Mouse (Mus musculus) ES-E14 (cell line): ENCODE results near the gene Ehbp1. TPM values are rescaled to one million over a fixed set of nuclear protein-coding genes. Genes with fewer than 3 reads are reported as not detected.
A peak's percentile ranks its signal among the peaks of the same experiment; 100 is the strongest.

Experiments
- DNase-seq: peaks from one replicate; pipeline ENCODE4 v3.0.0-alpha.2; 2013; ENCODE audit warnings: low read depth, low spot score
- H3K27ac ChIP-seq: 2 replicates; pipeline ENCODE4 v1.5.1; 2012; ENCODE audit warnings: low read depth, mild to moderate bottlenecking, low read length, moderate library complexity, mixed read lengths; ENCODE audit not compliant: poor library complexity, insufficient read depth, severe bottlenecking
- H3K36me3 ChIP-seq: 2 replicates; pipeline ENCODE4 v1.6.1; 2012; ENCODE audit warnings: mild to moderate bottlenecking, low read length, moderate library complexity, mixed read lengths; ENCODE audit not compliant: control insufficient read depth, poor library complexity, insufficient read depth, severe bottlenecking
- H3K4me1 ChIP-seq, 2 experiments: fragments of 150-350 bp in 1 of 2; sonication (generic) in 1 of 2; 2 replicates each; pipeline ENCODE4 v1.6.1; 2012; ENCODE audit warnings: low read length in 2 of 2, mild to moderate bottlenecking in 1 of 2, mixed read lengths in 1 of 2; ENCODE audit not compliant: control insufficient read depth in 2 of 2, insufficient read depth in 2 of 2, poor library complexity in 1 of 2
- H3K4me3 ChIP-seq, 2 experiments: fragments of 150-350 bp in 1 of 2; sonication (generic) in 1 of 2; 2 replicates each; pipeline ENCODE4 v1.5.1; 2012; ENCODE audit warnings: low read length in 2 of 2, low read depth in 1 of 2, mild to moderate bottlenecking in 1 of 2, mixed read lengths in 1 of 2; ENCODE audit not compliant: insufficient read depth in 1 of 2, poor library complexity in 1 of 2, severe bottlenecking in 1 of 2
- H3K9ac ChIP-seq: 2 replicates; pipeline ENCODE4 v1.6.1; 2012; ENCODE audit warnings: low read depth, mild to moderate bottlenecking, low read length, mixed read lengths; ENCODE audit not compliant: poor library complexity, insufficient read depth, severe bottlenecking
- H3K9me3 ChIP-seq: fragments of 150-350 bp; sonication (generic); 2 replicates; pipeline ENCODE4 v1.6.1; 2012; ENCODE audit warnings: low read depth, mild to moderate bottlenecking, low read length; ENCODE audit not compliant: control insufficient read depth, insufficient read depth
- CHD2 ChIP-seq: IDR thresholded peaks from 2 replicates; pipeline ENCODE4 v1.6.1; 2014; ENCODE audit warnings: mild to moderate bottlenecking, low read depth, low read length, inconsistent platforms
- HCFC1 ChIP-seq: IDR thresholded peaks from 2 replicates; pipeline ENCODE4 v1.6.1; 2012; ENCODE audit warnings: low read length, inconsistent platforms, borderline replicate concordance; ENCODE audit not compliant: insufficient read depth
- MAFK ChIP-seq: IDR thresholded peaks from 2 replicates; pipeline ENCODE4 v1.6.1; 2014; ENCODE audit warnings: mild to moderate bottlenecking, low read depth, low read length, inconsistent platforms; ENCODE audit not compliant: insufficient read depth
- ZC3H11A ChIP-seq: IDR thresholded peaks from 2 replicates; pipeline ENCODE4 v1.6.1; 2012; ENCODE audit warnings: low read depth, mild to moderate bottlenecking, inconsistent platforms, low read length, borderline replicate concordance
- ZNF384 ChIP-seq: IDR thresholded peaks from 2 replicates; pipeline ENCODE4 v1.6.1; 2012; ENCODE audit warnings: low read depth, low read length, inconsistent platforms
- in situ Hi-C, 2 experiments: fragments of 600-800 bp; cut with MboI; formaldehyde crosslinking; loops; one replicate each; pipeline ENCODE4 v1.15.1; 2025; ENCODE audit warnings: low sequenced_read_pairs in 2 of 2, inconsistent platforms in 1 of 2; ENCODE audit not compliant: unreplicated experiment in 2 of 2
- total RNA-seq: library from RNA; depleted of rRNA; stranded (reverse); fragments of 300-350 nt; gene quantifications from 2 replicates; pipeline ENCODE4 v1.2.3, GENCODE M21; 2012

Ehbp1 gene
- total RNA-seq, 1 experiment: 10.9 TPM

GRCm38 (mm10) chr11:21996661-21997560 lies 345.2 kb downstream of the Ehbp1 start:
- DNase-seq: peak; percentile 53
- Histone ChIP-seq H3K9ac (no peak overlapping the region), H3K36me3 (no peaks in the 10 kb centered on the region), H3K4me3 (peak overlapping the region; percentile 25 to 26; a peak in 3 of 4 replicates), H3K9me3 (no peaks in the 10 kb centered on the region), H3K4me1 (peaks cover 0 to 4% of the 10 kb centered on the region in 2 experiments; a peak in 1 of 4 replicates), H3K27ac (no peak overlapping the region)
- in situ Hi-C loops: no loop called here
- TF ChIP-seq MAFK: no peak
- TF ChIP-seq ZNF384: no peak
- no peak for TF ChIP-seq ZC3H11A
- no peak for TF ChIP-seq HCFC1
- TF ChIP-seq CHD2: no peak

DNA sequence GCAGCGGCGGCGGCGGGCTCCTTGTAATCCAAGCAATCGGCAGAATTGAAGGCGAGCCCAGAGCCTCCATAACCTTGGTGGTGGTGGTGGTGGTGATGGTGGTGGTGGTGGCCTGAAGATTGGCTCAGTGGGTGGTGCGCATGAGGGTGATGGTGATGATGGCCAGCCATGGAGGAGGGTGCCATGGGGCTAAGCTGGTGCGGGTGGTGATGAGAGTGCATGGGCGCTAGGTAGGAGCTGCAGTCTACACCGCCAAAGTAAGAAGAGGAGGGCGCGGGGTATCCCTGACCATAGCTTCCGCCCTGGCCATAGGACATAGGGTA lies 345.8 kb downstream of the Ehbp1 start:
- H3K9me3 ChIP-seq: no peaks in the 10 kb centered on the region
- peak overlapping the region; percentile 25 to 26; a peak in 2 of 4 replicates for H3K4me3 ChIP-seq
- H3K9ac ChIP-seq: no peak overlapping the region
- no peak overlapping the region for H3K27ac ChIP-seq
- DNase-seq: peak; percentile 19
- TF ChIP-seq CHD2 (no peak), MAFK (no peak), ZC3H11A (no peak), ZNF384 (no peak)
- in situ Hi-C loops: no loop called here
- peaks cover 0 to 4% of the 10 kb centered on the region in 2 experiments; a peak in 1 of 4 replicates for H3K4me1 ChIP-seq
- H3K36me3 ChIP-seq: no peaks in the 10 kb centered on the region

DNA sequence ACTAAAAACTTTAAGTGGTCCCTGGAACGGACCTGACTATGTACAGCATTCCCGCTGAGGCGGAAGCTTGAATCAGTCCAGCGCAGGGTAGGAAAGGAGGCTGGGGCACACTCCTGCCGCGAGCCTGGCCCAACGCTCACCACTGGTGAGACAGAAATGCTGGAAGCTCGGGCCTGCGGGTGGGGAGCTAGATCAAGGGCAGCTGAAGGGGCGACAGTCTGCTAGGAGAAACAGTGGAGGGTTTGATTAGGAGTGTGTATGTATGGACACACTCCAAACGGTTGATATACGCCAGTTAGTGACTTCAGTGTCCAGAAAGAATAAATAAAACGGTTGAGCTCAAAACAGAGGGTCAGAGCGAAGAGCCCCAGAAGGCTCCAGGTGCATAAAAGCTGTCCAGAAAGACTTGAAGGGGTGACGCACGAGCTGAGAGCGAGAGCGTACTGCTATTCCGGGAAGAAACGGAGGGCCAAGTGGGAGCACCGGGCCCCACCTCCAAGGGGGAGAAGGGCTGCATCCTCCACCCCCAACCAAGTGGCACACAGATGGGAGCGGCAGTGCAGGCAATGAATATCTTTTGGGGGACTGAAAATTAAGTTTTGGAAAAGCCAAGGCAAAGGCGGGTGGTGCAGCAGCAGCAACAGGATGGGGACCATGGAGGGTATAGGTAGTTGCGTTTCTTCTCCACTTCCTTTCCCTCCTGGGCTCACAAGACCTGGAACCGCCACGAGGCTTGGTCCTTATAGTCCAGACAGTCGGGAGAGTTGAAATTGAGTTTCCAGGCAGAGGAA lies 346.4 kb downstream of the Ehbp1 start:
- H3K4me3 ChIP-seq: 0 out of 4 replicates have a peak overlapping the region, but pooled peaks of 1 of the 2 experiments have one; percentile 26
- H3K9me3 ChIP-seq: no peaks in the 10 kb centered on the region
- TF ChIP-seq MAFK: no peak
- no peak for TF ChIP-seq ZNF384
- TF ChIP-seq CHD2: no peak
- TF ChIP-seq ZC3H11A: no peak
- no peak for TF ChIP-seq HCFC1
- H3K9ac ChIP-seq: no peak overlapping the region
- DNase-seq: peak; percentile 20
- H3K4me1 ChIP-seq: peaks cover 0 to 4% of the 10 kb centered on the region in 2 experiments; a peak in 1 of 4 replicates
- no peak overlapping the region for H3K27ac ChIP-seq
- no peaks in the 10 kb centered on the region for H3K36me3 ChIP-seq
- in situ Hi-C loops: no loop called here

DNA sequence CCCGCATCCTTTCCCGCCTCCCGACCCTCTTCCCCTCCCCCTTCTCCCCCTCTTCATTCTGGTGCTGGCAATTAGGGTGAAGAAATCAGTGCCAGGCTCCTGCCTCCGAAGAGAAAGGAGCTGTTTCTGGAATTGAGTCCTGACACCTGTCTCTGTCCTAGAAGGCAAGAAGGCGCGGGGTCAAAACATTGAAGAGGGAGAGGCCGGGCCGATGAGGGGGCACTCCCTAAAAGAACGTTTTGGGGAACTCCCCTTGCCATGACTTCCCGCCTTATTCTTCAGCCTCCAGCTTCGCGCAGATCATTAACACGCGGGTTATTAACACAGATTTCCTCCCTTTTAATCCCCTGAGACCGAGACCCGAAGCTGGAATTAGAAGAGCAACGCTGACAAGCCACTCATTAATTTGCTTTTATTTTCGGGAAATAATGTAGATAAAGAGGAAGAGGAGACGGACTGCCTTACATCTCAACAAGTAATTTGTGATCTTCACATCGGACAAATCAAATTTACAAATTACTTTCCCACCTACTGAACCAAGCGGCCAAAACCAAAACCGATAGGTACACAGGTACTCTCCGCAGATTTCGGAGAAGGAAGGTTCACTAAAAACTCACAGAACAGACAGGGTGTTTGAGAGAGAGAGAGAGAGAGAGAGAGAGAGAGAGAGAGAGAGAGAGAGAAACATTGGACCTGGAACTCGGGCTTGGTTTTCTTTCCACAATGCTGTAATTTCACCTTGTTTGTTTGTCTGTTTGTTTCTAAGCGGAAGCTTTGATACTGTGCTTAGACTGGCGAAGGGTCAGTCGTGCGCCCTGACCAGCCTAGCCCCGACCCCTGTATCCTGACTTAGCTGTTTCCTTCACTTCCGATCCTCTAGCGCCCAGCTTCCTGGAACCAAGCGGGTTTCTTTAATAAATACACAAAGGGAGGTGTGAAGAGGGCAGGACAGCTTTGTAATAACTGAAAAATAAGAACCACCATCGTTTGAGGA lies 347.4 kb downstream of the Ehbp1 start:
- no peak overlapping the region for H3K27ac ChIP-seq
- H3K36me3 ChIP-seq: no peaks in the 10 kb centered on the region
- H3K9me3 ChIP-seq: no peaks in the 10 kb centered on the region
- DNase-seq: no peak
- TF ChIP-seq ZC3H11A: no peak
- no peak for TF ChIP-seq MAFK
- no peak for TF ChIP-seq ZNF384
- no peak for TF ChIP-seq CHD2
- TF ChIP-seq HCFC1: no peak
- peaks cover 0 to 4% of the 10 kb centered on the region in 2 experiments; a peak in 1 of 4 replicates for H3K4me1 ChIP-seq
- no peak overlapping the region for H3K4me3 ChIP-seq
- H3K9ac ChIP-seq: no peak overlapping the region
- in situ Hi-C loops: no loop called here
